Mouse (Mus musculus): Measurements from ENCODE around the gene Fam189a2.

Fam189a2 gene

GRCm38 (mm10) chr19:23942886-23943285 lies 87.9 kb downstream of the Fam189a2 start:
- in situ Hi-C loops (cut with MboI, MseI): no loop called here

GRCm38 (mm10) chr19:23941422-23941949 lies 89.3 kb downstream of the Fam189a2 start:
- in situ Hi-C loops (cut with MboI, MseI): no loop called here

- in situ Hi-C loops (cut with MboI, MseI): no loop called here
Measured at GRCm38 (mm10) chr19:23930826-23931225, 100.0 kb downstream of the Fam189a2 start.

GRCm38 (mm10) chr19:23925541-23925940 lies 105.3 kb downstream of the Fam189a2 start:
- in situ Hi-C loops (cut with MboI, MseI): no loop called here

- in situ Hi-C loops (cut with MboI, MseI): no loop called here
Measured at GRCm38 (mm10) chr19:23924791-23925190, 106.0 kb downstream of the Fam189a2 start.

- in situ Hi-C loops (cut with MboI, MseI): no loop called here
Measured at GRCm38 (mm10) chr19:23924057-23924456, 106.8 kb downstream of the Fam189a2 start.
